Mouse (Mus musculus) E14TG2a.4 (cell line): ENCODE results near the gene Atrnl1.

Experiments used
- H3K27me3 ChIP-seq: 2 replicates; pipeline ENCODE4 v1.6.1; 2014; ENCODE audit warnings: low read length, control low read depth; ENCODE audit not compliant: insufficient read depth
- H3K36me3 ChIP-seq: 2 replicates; pipeline ENCODE4 v1.6.1; 2014; ENCODE audit warnings: low read length, control low read depth; ENCODE audit not compliant: insufficient read depth
- H3K4me1 ChIP-seq: replicated peaks from 2 replicates; pipeline ENCODE4 v1.6.1; 2014; ENCODE audit warnings: low read depth, low read length, control low read depth
- H3K4me3 ChIP-seq: replicated peaks from 2 replicates; pipeline ENCODE4 v1.5.1; 2014; ENCODE audit warnings: mild to moderate bottlenecking, low read length
- H3K9me3 ChIP-seq: 2 replicates; pipeline ENCODE4 v1.6.1; 2014; ENCODE audit warnings: low read length, control low read depth
- CTCF ChIP-seq: conservative IDR thresholded peaks from 2 replicates; pipeline ENCODE4 v1.5.1; 2014; ENCODE audit warnings: low read length
- NANOG ChIP-seq: IDR thresholded peaks from 2 replicates; pipeline ENCODE4 v1.6.1; 2014; ENCODE audit warnings: borderline replicate concordance, low read length, mixed read lengths
- POU5F1 ChIP-seq: IDR thresholded peaks from 2 replicates; pipeline ENCODE4 v1.6.1; 2014; ENCODE audit warnings: low read length, borderline replicate concordance

The Atrnl1 gene

DNA sequence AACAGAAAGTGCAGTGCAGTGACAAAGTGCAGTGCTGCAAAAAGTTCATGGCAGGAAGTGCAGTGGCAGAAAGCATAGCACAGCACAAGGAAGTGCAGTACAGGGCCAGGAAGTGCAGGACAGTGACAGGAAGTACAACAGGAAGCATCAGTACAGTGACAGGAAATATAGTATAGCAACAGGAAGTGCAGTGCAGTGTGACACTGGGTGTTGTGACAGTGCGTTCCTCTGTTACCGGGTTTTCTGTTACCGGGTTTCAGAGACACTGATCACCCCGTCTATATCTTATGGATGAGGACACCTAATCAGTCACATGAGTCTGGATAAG, 38.1 kb downstream of the Atrnl1 start:
- peaks cover 7% of the 10 kb centered on the region for H3K9me3 ChIP-seq
- H3K27me3 ChIP-seq: no peaks in the 10 kb centered on the region
- no peak overlapping the region for H3K4me3 ChIP-seq
- H3K36me3 ChIP-seq: peaks cover 10% of the 10 kb centered on the region
- TF ChIP-seq CTCF: no peak
- no peak for TF ChIP-seq NANOG
- no peak for TF ChIP-seq POU5F1
- H3K4me1 ChIP-seq: peaks cover 7% of the 10 kb centered on the region; the same call in 1 of the 2 replicates

DNA sequence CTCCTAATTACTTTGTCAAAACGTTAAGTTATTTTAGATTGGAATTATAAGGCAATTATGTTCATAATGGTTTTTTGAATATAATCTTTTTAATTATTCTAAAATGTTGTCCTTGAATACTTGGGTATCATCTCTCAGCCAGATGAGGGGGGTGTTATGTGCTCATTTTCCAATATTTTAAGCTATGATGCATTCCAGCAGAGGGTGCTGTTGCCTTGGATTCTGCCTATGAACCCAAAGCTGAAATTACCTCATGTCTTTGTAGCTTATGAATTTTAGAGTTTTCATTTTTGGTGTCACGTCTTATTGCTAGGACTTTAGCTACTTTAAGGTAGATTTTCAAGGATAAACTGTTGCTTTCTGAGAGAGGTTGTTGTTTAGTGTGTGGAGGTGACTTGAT, 44.2 kb downstream of the Atrnl1 start:
- TF ChIP-seq CTCF (peak; percentile 53), NANOG (no peak)
- H3K4me3 ChIP-seq: no peak overlapping the region
- H3K36me3 ChIP-seq: peaks cover 63% of the 10 kb centered on the region
- H3K27me3 ChIP-seq: no peaks in the 10 kb centered on the region
- H3K4me1 ChIP-seq: peaks cover 48% of the 10 kb centered on the region
- H3K9me3 ChIP-seq: no peaks in the 10 kb centered on the region

DNA sequence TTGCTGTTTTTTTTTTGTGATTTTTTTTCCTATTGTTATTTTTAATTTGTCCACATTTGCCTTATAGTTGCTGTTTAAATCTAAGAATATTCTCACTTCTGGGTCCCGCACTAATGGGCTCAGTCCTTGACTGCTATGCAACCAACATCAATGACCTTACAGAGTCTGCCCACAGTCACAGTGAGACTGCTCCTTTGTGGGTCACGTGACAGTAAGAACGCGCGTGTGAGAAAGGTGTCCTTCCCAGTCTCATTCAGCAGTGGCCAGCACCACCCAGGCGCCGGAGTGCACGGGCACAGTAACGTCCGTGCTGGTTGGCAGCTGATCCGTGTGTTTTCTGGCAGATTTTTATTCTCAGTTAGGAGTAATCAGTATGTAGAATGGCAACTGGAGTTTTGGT, 44.7 kb downstream of the Atrnl1 start:
- Histone ChIP-seq H3K27me3 (no peaks in the 10 kb centered on the region), H3K4me1 (peaks cover 52% of the 10 kb centered on the region), H3K4me3 (no peak overlapping the region), H3K9me3 (no peaks in the 10 kb centered on the region), H3K36me3 (peaks cover 67% of the 10 kb centered on the region)
- TF ChIP-seq POU5F1 (no peak), CTCF (no peak), NANOG (no peak)

DNA sequence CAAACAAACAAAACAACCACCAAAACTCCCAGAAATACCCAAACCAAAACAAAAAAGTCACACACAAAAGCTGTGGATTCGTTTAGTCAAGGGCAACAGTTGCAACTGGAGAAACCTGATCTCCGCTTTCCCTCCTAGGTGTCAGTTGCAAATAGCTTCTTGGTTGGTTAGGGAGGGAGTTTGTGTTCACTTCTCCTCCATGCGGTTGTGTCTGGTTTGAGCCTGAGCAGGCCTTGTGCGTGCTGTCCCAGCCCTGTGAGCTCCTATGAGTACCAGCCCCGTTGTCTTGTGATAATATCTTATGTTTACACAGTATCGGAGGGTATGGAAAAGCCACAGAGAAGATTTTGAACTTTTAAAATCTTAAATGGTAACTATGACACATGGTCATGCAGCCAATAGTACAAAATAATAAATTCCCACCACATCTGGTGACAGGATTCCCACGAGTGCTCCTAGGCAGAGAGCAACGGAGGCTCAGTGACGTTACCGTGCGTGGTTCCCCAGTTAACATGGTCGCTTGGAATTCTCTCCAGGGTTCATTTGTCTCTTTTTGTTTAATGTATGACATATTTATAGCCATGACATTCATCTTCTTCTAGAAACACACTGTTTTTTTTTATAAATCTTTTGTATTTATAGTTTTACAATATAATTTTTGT, 46.7 kb downstream of the Atrnl1 start:
- peaks cover 79% of the 10 kb centered on the region for H3K36me3 ChIP-seq
- no peak overlapping the region for H3K4me3 ChIP-seq
- TF ChIP-seq POU5F1 (no peak), NANOG (no peak), CTCF (no peak)
- no peaks in the 10 kb centered on the region for H3K27me3 ChIP-seq
- no peaks in the 10 kb centered on the region for H3K9me3 ChIP-seq
- peaks cover 67% of the 10 kb centered on the region for H3K4me1 ChIP-seq

DNA sequence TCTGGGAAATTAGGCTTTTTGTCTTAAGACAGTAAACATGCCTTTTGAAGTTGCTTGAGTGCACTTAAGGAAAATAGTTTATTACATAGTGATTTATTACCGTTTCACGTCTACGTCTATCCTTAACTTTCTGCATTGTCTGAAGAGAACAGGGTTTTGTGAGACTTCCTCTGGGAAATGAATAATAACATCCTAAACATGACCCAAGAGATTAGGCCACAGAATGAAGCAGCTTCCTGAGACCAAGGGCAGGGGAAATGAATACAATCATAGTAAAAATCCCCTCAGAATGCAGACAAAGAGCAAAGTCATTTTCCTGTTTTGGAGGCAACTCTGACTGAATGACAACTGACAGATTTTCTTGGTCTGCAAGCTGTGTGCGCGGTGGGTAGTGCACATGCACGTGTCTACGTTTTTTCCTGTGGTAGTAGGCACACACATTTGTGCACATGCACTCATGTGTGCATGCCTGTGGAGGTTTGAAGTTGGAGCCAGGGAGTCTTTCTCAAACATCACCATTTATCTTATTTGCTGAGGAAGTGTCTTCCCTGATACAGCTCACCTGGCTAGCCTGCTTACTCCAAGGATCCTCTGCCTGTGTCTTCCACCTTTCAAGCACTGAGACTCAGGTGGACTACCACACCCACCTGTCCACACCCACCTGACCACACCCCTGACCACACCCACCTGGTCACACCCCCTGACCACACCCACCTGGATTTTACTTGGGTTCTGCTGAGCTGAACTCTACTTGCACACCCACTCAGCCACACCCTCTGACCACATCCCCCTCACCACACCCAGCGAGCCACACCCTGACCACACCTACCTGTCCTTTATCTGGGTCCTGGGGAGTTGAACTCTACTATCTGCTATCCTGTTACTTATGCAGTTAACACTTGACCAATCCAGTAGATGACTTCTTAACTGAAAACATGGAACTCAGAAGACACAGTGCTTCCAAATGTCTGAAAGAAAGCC, 47.6 kb downstream of the Atrnl1 start:
- Histone ChIP-seq H3K27me3 (no peaks in the 10 kb centered on the region), H3K36me3 (peaks cover 87% of the 10 kb centered on the region), H3K4me3 (no peak overlapping the region), H3K4me1 (peaks cover 74% of the 10 kb centered on the region), H3K9me3 (no peaks in the 10 kb centered on the region)
- TF ChIP-seq NANOG (no peak), CTCF (no peak), POU5F1 (no peak)

DNA sequence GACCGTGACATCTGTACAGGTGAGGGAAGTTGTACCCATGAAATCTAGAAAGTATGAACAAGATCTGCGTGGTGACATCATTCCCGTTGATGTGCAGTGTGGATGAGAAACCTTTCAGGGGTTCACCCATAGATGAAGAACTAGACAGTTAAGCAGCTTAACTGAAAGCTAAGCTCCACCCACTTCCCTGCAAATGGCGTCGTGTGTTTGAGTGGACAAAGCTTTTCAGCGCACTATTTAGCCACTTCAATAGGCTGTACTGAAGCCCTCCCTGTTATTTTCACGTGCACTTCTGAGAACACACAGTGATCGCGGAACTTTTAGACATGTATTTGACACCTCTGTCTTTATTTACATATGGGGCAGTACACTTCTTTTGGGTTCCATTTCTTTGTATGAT, 56.2 kb downstream of the Atrnl1 start:
- Histone ChIP-seq H3K4me3 (peak overlapping the region; percentile 90), H3K36me3 (peaks cover 36% of the 10 kb centered on the region)
- TF ChIP-seq CTCF: no peak
- TF ChIP-seq NANOG: no peak
- TF ChIP-seq POU5F1: no peak

DNA sequence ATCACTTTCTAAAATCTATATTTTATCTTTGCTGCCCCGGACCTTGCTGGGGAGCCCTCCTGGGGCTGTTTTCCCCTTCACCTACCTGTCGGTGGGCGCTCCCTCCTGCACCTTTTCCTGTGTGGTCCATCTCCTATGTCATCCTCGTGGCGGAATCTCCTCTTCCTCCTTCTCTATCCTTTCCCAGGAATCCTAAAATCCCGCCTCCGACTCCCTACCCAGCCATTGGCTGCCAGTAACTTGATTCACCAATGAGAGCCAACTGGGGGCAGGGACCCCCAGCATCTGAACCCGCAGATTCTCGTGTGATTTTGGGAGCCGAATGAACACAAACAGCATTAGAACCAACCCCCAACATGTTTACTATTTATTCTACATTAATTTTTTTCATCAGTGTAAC, 57.1 kb downstream of the Atrnl1 start:
- H3K4me1 ChIP-seq: peaks cover 24% of the 10 kb centered on the region
- TF ChIP-seq POU5F1: no peak
- TF ChIP-seq NANOG: no peak
- no peak for TF ChIP-seq CTCF
- H3K27me3 ChIP-seq: no peaks in the 10 kb centered on the region
- H3K4me3 ChIP-seq: peak overlapping the region; percentile 90
- no peaks in the 10 kb centered on the region for H3K9me3 ChIP-seq
- H3K36me3 ChIP-seq: peaks cover 26% of the 10 kb centered on the region

More for the DNA sequence above, 56.2 kb downstream of the Atrnl1 start:
- peaks cover 30% of the 10 kb centered on the region for H3K4me1 ChIP-seq
- no peaks in the 10 kb centered on the region for H3K27me3 ChIP-seq
- H3K9me3 ChIP-seq: no peaks in the 10 kb centered on the region

DNA sequence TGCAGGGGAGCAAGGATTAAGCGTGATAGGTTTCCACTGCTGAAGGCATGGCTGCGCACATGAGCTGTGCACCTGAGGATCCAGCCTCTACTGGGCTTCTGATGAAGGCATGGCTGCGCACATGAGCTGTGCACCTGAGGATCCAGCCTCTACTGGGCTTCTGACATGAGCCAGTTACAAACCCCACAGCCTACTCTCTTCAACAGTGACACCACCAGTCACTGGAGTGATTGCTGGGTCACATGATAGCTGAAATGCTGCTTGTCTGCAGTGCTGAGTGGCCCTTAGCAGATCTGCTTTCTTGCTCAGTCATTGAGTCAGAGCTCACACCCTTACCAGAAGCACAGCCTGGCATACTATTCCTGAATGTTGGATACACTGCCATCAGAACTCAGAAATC, 68.6 kb downstream of the Atrnl1 start:
- H3K36me3 ChIP-seq: no peaks in the 10 kb centered on the region
- no peaks in the 10 kb centered on the region for H3K9me3 ChIP-seq
- no peaks in the 10 kb centered on the region for H3K4me1 ChIP-seq

DNA sequence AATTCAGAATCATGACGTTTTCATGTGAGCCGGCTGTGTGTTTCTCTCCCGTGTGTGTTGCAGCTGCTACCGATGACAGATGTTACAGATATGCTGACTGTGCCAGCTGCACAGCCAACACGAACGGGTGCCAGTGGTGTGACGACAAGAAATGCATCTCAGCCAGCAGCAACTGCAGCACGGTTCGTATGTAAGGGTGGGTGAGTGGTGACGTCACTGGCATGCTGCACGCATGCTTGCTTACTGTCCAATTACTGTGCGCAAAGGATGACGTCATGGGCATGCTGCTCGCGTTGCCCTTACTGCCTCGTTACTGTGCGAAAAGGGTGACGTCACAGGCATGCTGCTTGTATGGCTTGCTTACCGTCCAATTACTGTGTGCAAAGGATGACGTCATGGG, 75.8 kb downstream of the Atrnl1 start:
- Histone ChIP-seq H3K9me3 (no peaks in the 10 kb centered on the region), H3K36me3 (no peaks in the 10 kb centered on the region), H3K27me3 (no peaks in the 10 kb centered on the region), H3K4me1 (no peaks in the 10 kb centered on the region), H3K4me3 (no peak overlapping the region)
- no peak for TF ChIP-seq POU5F1
- TF ChIP-seq CTCF: no peak
- TF ChIP-seq NANOG: no peak

More for the DNA sequence above, 68.6 kb downstream of the Atrnl1 start:
- Histone ChIP-seq H3K27me3 (no peaks in the 10 kb centered on the region), H3K4me3 (no peak overlapping the region)
- TF ChIP-seq CTCF: no peak
- no peak for TF ChIP-seq POU5F1
- no peak for TF ChIP-seq NANOG
